In the genomic region with DNA sequence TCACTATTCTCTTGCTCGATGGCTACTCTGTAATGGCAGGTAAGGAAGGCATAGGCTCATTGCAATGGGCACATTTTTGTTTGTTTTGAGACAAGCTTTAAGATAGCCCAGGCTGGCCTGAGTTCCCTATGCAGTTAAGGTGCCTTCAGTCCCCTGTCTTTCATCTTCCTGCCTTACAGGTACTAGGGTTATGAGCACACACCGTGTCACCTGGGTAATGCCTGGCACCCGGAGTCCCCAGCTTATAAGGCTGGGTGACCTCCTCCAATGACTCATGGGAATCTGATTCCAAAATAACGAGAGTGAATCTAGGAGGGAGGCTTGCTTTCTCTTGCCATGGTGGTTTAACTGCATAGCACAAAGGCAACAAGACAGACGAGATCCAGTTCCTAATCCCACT, we compare ENCODE assay signal across 18 mouse cellular contexts.
"Had no signal": no experiment of that assay in that cellular context is flagged by ENCODE, and none has a peak within 500 bp of the region (broad histone marks: within the 10 kb centered on the region; RNA-seq: fewer than 3 reads in every experiment).

No protein-coding gene starts in this region.

- H3K9ac ChIP-seq: liver, embryonic 15.5 days; liver, postnatal 0 days; lung, embryonic 15.5 days; midbrain, embryonic 13.5 days; midbrain, embryonic 15.5 days; neural tube, embryonic 12.5 days; stomach, embryonic 15.5 days had no signal

- H3K36me3 ChIP-seq: liver, embryonic 15.5 days; lung, embryonic 15.5 days; midbrain, embryonic 13.5 days; midbrain, embryonic 15.5 days; neural tube, embryonic 12.5 days; stomach, embryonic 15.5 days had no signal

- ATAC-seq: liver, postnatal 0 days; lung, postnatal 0 days; midbrain, embryonic 13.5 days; midbrain, embryonic 15.5 days had no signal

- H3K27ac ChIP-seq: liver, embryonic 15.5 days; lung, embryonic 15.5 days; macrophage; midbrain, embryonic 13.5 days; midbrain, embryonic 15.5 days; neural tube, embryonic 12.5 days; stomach, embryonic 15.5 days; stomach, postnatal 0 days had no signal

- H3K4me1 ChIP-seq: liver, embryonic 15.5 days; lung, embryonic 15.5 days; midbrain, embryonic 13.5 days; midbrain, embryonic 15.5 days; neural tube, embryonic 12.5 days; stomach, embryonic 15.5 days had no signal

- DNase-seq: liver, postnatal 0 days; lung, adult 2 months; lung, postnatal 14 days; lung, postnatal 36 days; right cerebral cortex, postnatal 14 days; thymus, adult 2 months; thymus, postnatal 25 days; thymus, postnatal 4 days had no signal

- H3K27me3 ChIP-seq: liver, embryonic 15.5 days; lung, embryonic 15.5 days; megakaryocyte, embryonic 14.5 days; midbrain, embryonic 13.5 days; midbrain, embryonic 15.5 days; neural tube, embryonic 12.5 days; stomach, embryonic 15.5 days had no signal

- H3K4me3 ChIP-seq: liver, embryonic 15.5 days; lung, embryonic 15.5 days; megakaryocyte, embryonic 14.5 days; midbrain, embryonic 13.5 days; midbrain, embryonic 15.5 days; neural tube, embryonic 12.5 days; stomach, embryonic 15.5 days had no signal

- H3K9me3 ChIP-seq: liver, embryonic 15.5 days; lung, embryonic 15.5 days; megakaryocyte, embryonic 14.5 days; midbrain, embryonic 13.5 days; midbrain, embryonic 15.5 days; neural tube, embryonic 12.5 days; stomach, embryonic 15.5 days had no signal

- H3K4me2 ChIP-seq: liver, embryonic 15.5 days; lung, embryonic 15.5 days; midbrain, embryonic 13.5 days; midbrain, embryonic 15.5 days; neural tube, embryonic 12.5 days; stomach, embryonic 15.5 days had no signal
